Mouse (Mus musculus): Measurements from ENCODE around the gene Lrrc27. TPM values are rescaled to one million over a fixed set of nuclear protein-coding genes. Genes with fewer than 3 reads are reported as not detected.

The Lrrc27 gene
- polyA plus RNA-seq (2012; rRNA removed), result 17.3 and 24.2 TPM in 2 replicates

- DNase-seq (ENCODE audit: low read depth), result peak; percentile 75
Observed at GRCm38 (mm10) chr7:139212754-139213745, at the start of gene Lrrc27, which contains the start of gene Stk32c. Lrrc27 (plus strand) TSS chr7:139212988. Stk32c (minus strand) TSS chr7:139213307.

GRCm38 (mm10) chr7:139164410-139164809 lies 48.4 kb upstream of the Lrrc27 start:
- DNase-seq (ENCODE audit: low read depth), result no peak

GRCm38 (mm10) chr7:139169143-139169542 lies 43.6 kb upstream of the Lrrc27 start:
- DNase-seq (ENCODE audit: low read depth), result no peak

- DNase-seq (ENCODE audit: low read depth), result no peak
Observed at GRCm38 (mm10) chr7:139179299-139179698, 33.5 kb upstream of the Lrrc27 start.

GRCm38 (mm10) chr7:139180058-139180457 lies 32.7 kb upstream of the Lrrc27 start:
- no peak for DNase-seq (ENCODE audit: low read depth)

- no peak for DNase-seq (ENCODE audit: low read depth)
Observed at GRCm38 (mm10) chr7:139184396-139184795, 28.4 kb upstream of the Lrrc27 start.

- DNase-seq (ENCODE audit: low read depth), result no peak
Observed at GRCm38 (mm10) chr7:139184846-139185245, 27.9 kb upstream of the Lrrc27 start.

GRCm38 (mm10) chr7:139185971-139186370 lies 26.8 kb upstream of the Lrrc27 start:
- DNase-seq (ENCODE audit: low read depth), result no peak

- no peak for DNase-seq (ENCODE audit: low read depth)
Observed at GRCm38 (mm10) chr7:139186436-139186835, 26.4 kb upstream of the Lrrc27 start.

GRCm38 (mm10) chr7:139187277-139187676 lies 25.5 kb upstream of the Lrrc27 start:
- DNase-seq (ENCODE audit: low read depth), result no peak

GRCm38 (mm10) chr7:139187771-139188633 lies 24.8 kb upstream of the Lrrc27 start:
- no peak for DNase-seq (ENCODE audit: low read depth)

- DNase-seq (ENCODE audit: low read depth), result no peak
Observed at GRCm38 (mm10) chr7:139188634-139189207, 24.1 kb upstream of the Lrrc27 start.

GRCm38 (mm10) chr7:139190616-139191015 lies 22.2 kb upstream of the Lrrc27 start:
- DNase-seq (ENCODE audit: low read depth), result no peak

GRCm38 (mm10) chr7:139191619-139192018 lies 21.2 kb upstream of the Lrrc27 start:
- DNase-seq (ENCODE audit: low read depth), result no peak

- DNase-seq (ENCODE audit: low read depth), result no peak
Observed at GRCm38 (mm10) chr7:139197022-139197421, 15.8 kb upstream of the Lrrc27 start.

GRCm38 (mm10) chr7:139200108-139200507 lies 12.7 kb upstream of the Lrrc27 start:
- DNase-seq (ENCODE audit: low read depth), result no peak

GRCm38 (mm10) chr7:139201209-139201608 lies 11.6 kb upstream of the Lrrc27 start:
- DNase-seq (ENCODE audit: low read depth), result no peak

- DNase-seq (ENCODE audit: low read depth), result no peak
Observed at GRCm38 (mm10) chr7:139208023-139208772, 4.6 kb upstream of the Lrrc27 start.

- DNase-seq (ENCODE audit: low read depth), result no peak
Observed at GRCm38 (mm10) chr7:139208773-139209095, 4.1 kb upstream of the Lrrc27 start.

GRCm38 (mm10) chr7:139211761-139212160 lies 1.0 kb upstream of the Lrrc27 start:
- no peak for DNase-seq (ENCODE audit: low read depth)

- no peak for DNase-seq (ENCODE audit: low read depth)
Observed at GRCm38 (mm10) chr7:139213751-139214150, 963 bp downstream of the Lrrc27 start.
